Mouse (Mus musculus) ES-Bruce4 (cell line): ENCODE results near the gene Col6a5.

Source experiments
- EP300 ChIP-seq: IDR thresholded peaks from 2 replicates; pipeline ENCODE4 v1.6.1; 2011; ENCODE audit warnings: low read depth, low read length; ENCODE audit not compliant: insufficient read depth
- POLR2A ChIP-seq: IDR thresholded peaks from one replicate; pipeline ENCODE4 v1.8.1; 2011; ENCODE audit warnings: low read length; ENCODE audit not compliant: insufficient read depth

DNA sequence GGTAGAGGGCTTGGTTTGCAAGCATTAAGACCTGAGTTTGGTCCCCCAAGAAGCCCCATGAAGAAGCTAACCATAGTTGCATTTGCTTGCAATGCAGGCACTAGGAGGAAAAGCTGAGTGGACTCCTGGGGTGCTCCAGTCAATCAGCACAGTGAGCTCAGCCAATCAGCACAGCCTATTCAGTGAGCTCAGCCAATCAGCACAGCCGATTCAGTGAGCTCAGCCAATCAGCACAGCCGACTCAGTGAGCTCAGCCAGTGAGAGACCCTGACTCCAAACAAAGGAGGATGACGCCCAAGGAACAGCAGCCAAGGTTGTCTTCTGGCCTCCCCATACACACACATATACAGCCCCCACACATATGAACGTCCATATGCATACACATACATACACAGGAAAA, 84.3 kb downstream of the Col6a5 start:
- TF ChIP-seq POLR2A (no peak), EP300 (no peak)
